Mouse (Mus musculus): ENCODE results near the gene Arid3c. TPM values are rescaled to one million over a fixed set of nuclear protein-coding genes. Genes with fewer than 3 reads are reported as not detected.

The Arid3c gene
- total RNA-seq, 2 experiments from 2014 or later = not detected

DNA sequence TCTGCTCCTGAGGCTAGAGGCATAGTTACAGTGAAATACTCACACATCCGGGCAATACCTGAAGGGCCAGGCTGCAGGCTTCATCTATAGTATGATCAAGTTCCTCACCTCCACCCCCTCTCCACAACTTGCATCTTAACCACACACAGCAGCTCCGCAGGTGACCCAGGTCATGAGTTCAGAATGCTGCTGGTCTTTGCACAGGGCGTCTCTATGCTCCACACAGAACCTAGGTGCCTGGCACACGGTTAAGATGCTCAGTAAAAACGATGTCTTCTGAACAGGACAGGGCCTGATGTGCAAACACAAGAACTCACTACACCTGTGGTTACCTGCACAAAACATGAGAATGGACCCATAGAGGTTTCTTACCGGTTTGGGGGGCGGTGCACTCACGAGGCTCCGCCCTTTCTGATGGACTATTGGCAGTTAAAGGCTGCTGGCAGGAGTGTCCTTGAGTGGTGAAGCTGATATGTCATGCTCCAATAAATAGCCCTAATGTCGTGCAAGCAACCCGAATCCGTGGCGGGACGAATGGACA, 23.9 kb upstream of the Arid3c start, which contains the start of gene Galt:
Galt (plus strand) TSS at position 432 of the 541 bp plus-strand sequence.
- no peak for DNase-seq (ENCODE audit: low spot score in 2 of 2)

DNA sequence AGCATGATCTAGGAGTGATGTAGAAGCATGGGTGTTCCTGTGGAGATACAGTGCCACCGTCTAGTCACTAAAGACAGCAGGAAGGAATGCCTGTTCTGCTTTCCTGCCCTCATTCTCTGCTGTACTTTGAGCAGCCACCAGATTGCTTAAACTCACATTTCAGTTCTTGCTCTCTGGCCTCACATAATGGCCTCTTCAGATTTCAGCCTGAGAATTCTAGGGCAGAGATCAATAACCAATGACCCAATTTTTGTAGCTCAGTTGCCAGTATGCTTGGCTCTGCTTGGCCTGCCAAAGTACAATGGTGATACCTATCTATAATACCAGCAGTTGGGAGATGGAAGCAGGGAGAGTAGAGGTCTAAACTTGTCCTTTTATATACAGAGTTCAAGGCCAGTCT, 14.1 kb upstream of the Arid3c start:
- DNase-seq (ENCODE audit: low spot score in 2 of 2) = no peak

DNA sequence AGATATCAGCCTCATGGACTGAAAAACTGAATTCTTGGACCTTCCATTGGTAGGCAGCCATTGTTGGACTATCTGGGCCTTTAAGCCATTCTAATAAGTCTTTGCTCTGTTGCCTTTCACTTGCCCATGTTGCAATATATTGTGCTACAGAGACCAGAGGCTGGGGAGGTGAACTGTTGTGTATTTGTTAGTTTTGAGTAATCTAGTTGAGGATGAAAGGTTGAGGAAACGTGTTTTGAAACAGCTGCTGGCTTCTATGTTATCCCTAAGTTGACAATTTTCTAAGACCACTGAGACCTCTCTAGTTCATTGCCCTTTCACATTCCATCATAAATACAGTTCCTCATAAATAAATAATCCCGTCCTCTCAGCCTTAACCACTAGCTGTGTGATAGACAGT, 13.2 kb upstream of the Arid3c start:
- no peak for DNase-seq (ENCODE audit: low spot score in 2 of 2)

DNA sequence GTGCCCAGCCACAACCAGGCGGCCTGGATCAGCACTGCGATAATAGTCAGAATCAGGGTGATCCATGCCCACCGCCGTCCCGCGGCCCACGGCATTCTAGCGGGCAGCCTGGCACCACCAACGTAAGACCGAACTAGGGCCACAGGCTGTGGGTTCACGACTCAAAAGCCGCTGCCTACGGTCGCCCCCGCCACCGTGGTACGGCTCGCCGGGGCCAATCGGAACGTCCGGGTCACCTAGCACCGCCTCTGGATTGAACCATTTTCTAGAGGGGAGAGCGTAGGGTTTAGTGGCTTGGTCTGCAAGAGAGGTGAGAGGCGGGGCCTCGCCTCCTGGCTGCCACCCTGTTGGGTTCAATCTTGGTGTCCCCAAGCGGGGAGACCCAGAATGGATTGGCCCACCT, 10.2 kb upstream of the Arid3c start:
- DNase-seq (ENCODE audit: low spot score in 2 of 2) = peak; percentile 72 to 87

DNA sequence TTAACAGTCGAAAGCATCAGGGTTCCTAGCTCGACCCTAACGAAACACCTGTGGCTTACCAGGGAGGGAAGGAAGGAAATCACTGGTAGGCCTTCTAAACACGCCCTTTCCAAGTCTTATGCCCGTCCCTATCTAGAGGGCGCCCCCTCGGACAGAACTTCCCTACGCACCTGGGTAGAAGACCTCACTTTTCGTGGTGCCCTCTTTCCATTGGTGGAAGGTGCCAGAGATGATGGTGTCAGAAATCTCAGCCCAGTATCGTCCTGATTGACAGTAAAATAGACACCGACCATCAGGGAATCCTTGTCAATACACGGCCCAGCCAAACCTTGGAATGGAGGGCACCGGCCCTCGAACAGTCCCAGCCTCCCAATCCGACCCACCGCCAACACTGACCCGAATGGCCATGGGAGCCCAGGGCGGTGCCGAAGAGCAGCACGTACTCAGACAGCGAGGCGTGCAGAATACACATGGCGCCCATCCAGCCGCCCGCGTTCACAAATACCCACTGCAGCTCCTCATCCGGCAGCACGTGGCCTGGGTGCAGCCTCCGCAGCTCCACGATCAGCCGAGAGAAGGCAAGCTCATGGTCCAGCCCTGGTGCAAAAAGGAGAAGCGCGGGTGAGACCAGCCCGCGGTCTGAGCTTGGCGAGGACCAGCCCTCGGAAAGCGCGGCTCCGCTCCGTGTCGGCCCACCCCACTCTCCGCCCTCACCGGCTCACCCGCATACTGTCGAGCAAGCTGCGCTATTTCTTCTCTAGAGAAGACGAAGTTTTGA, 9.6 kb upstream of the Arid3c start:
- DNase-seq (ENCODE audit: low spot score in 2 of 2) = no peak

DNA sequence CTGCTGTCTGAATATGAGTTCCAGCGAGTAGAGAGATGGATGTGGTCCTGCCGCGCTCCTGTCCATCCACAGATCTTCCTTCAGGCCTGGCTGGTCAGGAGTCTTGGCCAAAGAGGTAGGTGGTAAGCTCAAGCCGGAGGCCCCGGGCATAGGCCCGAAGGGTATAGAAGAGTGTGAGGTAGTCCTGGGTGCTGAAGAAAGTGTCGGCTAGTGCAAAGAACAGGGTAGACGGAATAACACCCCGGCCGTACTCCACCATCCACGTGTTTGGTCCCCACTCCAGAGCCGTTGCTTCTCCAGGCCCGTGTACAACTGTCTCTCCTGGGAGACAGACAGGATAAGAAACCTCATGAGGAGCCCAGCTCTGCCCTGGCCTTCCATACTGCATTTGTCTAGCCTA, 8.3 kb upstream of the Arid3c start:
- DNase-seq (ENCODE audit: low spot score in 2 of 2) = no peak

DNA sequence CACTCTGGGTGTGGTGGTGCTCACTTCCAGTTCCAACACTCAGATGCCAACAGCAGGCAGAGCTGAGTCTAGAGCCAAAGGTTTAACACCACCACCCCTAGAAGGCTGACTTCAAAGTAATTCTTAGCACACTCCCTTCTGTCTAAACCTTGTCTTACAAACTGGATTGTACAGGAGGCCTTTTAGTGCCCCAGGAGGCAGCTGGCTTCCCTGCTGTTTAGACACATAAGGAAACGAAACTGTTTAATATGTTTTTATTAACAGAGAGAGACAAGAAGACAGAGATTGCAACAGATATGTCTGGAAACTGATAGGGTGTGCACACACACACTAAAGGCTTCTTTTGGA, 7.3 kb upstream of the Arid3c start:
- DNase-seq (ENCODE audit: low spot score in 2 of 2) = no peak

DNA sequence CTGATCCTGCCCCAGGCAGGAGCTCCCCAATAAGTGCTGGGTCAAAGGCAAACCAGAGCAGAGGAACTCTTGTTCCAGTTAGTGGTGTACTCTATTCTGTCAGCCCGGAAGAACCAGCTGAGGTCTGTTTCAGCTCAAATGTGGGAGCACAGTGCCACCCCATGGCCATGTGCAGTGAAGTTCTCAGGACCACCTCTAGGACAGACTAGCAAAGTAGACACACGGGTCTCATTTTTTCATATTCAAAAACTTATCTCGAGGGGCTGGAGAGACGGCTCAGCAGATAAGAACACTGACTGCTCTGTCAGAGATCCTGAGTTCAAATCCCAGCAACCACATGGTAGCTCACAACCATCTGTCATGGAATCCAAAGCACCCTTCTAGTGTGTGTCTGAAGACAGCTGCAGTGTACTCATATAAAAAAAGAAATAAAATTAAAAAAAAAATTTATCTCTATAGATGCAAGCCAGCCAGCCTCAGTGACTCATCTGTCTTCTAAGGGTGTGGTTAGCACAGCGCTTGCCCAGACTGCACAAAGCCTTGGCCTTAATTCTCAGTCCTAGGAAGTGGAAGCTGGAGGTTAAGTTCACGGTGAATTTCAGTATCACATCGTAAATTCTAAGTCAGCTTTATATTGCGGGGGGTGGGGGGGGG, 6.8 kb upstream of the Arid3c start:
- DNase-seq (ENCODE audit: low spot score in 2 of 2) = peak in 1 of 2 experiments; percentile 62

DNA sequence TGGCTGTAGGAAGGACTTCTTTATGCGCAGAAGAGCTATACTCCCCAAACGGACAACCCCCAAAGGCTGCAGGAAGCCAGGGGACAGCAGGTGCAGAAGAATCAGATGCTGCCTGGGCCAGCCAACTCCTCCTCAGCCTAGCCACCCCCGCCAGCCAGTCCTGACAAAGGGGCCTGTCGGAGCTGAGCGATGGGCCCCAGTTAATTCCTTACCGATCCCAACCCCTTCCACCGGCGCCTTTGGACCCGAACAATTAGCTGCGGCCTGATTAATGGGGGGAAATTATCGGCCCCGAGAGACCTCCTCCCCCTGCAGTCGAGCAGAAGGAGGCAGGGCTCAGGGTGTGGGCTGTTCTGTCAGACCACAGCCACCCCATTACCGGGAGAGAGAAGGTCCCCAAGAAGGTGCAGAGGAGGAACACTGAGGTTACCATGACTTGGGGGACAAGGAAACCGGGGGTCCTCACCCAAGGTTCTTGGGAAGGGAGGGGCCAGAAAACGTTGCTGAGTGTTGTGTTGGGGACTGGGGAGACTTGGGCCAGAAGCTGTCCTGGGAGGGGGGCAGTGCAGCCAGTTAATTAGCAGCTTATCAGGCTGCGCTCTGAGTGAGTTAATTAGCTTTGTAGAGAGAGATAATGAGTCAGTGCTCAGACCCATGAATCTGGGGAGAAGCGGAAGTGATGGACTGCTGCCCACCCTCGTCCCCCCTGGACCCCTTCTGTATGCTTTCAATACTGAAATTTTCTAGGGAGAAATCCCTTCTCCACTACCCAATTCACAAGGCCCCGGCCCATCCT, 3.9 kb downstream of the Arid3c start:
- DNase-seq (ENCODE audit: low spot score in 2 of 2) = no peak

DNA sequence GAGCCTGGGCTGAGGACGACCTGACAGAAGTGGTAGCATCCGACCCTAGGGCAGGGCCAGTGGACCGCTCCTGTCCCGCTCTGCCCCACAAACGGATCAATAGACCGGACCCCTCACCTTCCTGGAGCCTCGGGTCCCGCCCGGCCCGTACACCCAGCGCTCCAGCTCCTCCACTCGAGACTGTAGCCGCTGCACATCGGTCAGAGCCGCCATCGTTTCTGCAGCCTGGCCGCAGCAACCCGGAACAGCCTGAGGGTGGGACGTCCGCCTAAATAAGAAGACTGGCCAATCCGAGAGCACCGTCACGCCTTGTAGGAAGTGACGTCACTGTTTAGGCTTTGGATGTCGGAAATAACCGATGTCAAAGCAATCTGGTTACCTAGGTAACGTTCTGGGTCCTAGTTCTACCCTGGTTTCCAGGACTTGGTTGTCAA, 8.0 kb downstream of the Arid3c start, which contains the start of gene Dctn3:
Dctn3 (minus strand) TSS at position 253 of the 434 bp plus-strand sequence.
- DNase-seq (ENCODE audit: low spot score in 2 of 2) = peak; percentile 58 to 80

DNA sequence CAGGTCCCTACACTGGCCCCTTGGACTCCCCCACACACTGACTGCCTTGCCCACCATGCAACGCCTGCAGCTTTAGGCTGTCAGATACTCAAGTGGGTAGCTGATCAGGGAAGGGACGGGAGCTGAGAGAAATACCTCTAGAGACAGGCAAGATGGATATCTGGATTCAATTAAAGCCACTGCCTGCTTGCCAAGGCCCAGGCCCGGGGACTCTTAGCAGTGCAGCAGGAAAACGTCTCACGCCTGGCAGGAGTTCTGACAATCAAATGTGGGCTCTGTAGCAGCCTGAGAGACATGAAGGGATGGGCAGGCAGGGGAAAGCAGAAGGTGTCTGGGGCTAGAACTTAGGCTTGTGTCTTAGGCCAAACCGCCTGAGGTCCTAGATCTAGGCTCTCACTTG, 14.1 kb downstream of the Arid3c start:
- no peak for DNase-seq (ENCODE audit: low spot score in 2 of 2)

DNA sequence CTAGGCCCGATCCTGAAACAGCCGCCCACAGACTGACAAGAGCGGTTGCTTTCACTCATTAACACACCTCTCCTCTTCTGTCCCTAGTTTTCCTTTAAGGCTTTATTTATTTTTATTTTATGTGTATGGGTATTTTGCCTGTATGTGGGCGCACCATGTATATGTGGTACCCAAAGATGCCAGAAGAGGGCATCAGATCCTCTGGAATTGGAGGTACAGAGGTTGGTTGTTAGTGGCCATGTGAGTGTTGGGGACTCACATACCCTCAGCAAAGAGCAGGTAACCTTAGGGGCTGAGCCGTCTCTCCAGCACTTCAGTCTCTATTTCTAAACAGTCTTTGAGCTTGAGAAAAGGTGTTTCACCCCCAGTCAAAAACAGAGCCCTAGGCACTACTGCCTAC, 15.3 kb downstream of the Arid3c start:
- no peak for DNase-seq (ENCODE audit: low spot score in 2 of 2)

DNA sequence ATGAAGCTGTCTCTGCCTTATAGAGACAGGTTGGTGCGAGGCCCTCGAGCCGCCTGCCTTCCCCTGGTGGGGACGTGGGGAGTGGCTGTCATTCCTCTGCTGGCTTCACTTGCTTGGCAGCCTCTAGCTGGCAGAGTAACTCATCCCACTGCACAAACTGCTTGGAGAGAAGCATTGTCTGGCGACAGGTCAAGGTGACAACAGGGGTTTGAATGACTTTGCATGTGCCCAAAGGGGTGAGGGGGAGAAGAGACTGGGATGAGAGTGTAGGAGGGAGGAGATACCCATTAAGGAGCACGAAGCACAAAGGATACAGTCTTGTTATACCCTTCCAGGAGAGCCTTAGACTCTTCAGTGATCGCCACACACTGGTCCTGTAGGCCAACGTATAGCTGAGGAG, 15.9 kb downstream of the Arid3c start:
- DNase-seq (ENCODE audit: low spot score in 2 of 2) = no peak

DNA sequence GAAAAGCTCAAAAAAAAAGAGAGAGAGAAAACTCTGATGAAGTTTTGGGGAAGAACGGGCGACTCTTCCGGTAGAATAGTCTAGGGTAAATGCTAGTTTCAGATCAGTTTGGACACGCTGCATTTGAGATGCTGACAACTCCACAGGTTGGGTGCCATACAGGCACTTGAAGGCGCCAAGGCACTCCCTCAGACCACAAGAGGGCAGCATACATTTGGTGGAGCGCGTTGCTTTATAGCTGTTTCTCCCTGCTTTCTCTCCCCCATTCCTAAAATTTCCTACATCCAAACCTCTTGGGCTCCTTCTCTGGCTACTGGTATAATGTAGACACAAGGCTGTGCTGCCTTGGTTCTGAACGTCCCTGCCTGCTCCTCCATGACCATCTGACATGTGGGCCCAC, 16.7 kb downstream of the Arid3c start:
- peak in 1 of 2 experiments; percentile 39 for DNase-seq (ENCODE audit: low spot score in 2 of 2)

DNA sequence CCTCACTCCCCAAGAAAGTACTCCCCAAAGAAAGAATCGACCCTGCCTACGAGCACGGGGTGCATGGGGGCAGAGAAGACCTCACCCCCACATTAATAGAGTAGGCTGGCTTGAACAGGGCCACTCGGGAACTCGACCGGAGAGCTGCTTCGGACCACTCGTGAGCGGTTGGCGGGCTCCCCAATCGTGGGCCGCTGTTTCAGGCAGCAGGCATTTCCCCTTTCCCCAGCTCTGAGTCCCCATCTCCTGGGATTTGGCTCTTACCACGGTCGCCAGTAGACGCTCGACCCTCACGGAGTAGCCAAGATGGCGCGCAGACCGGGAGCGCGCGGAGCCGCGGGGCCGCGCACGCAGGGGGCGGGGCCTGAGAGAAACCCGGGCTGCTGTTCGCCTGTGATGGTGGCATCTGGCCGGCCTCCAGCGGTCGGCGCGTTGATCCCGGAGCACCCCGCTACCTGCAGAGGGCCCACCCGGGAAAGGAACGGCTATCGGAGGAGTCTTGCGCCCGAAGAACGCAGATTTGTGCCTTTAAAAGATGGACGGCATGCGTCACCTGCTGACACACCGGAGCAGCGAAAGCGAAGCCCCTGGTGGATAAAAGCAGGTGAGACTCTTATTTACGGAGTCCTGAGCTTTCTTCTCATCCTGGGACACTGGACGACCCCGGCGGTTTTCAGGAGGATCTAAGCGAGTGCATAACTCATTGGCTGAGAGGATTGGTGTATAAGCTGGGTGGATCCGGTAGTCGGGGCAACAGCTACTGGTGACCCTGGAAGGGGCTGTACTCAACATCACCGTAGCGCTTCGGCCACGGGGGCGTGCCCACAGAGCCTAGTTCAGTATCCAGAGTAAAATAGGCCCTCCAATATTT, 17.5 kb downstream of the Arid3c start, which contains the start of gene Rpp25l:
Rpp25l (minus strand) TSS at position 338 of the 871 bp plus-strand sequence.
- DNase-seq (ENCODE audit: low spot score in 2 of 2) = peak; percentile 68 to 72

DNA sequence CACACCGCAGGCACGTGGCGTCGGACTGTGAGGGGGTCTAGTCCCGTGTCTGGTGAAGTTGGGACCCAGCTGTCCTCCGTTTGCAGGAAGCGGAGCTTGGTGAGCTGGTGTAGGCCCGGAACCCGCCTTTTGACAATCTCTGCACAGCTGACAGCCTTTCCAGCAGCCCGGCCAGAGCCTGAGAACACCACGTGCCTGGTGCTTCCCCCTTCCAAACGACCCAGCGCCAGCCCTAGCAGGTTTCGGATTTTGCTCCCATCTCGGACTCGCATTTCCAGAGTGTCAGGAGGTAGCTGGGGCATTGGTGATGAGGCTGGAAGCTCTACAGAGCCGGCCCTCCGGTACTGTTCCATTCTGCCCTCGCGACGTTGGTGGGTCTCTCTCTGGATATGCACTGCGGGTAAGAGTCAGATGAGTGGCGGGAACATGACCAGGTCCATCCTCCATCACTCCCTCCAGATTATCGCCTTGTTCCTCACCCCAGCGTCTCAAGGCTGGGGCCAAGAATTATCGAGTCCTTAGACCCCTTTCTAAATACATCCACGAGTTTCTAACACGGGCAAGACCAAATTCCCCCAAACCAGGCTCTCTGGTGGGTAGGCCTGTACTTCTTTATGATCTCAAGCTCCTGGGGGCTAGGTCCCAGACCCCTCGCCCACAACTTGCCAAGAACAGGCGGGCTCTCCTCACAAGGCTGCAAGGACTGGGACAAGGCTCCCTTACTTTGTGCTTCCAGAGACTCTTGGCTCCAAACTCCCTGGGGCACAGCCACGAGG, 18.3 kb downstream of the Arid3c start:
- no peak for DNase-seq (ENCODE audit: low spot score in 2 of 2)

DNA sequence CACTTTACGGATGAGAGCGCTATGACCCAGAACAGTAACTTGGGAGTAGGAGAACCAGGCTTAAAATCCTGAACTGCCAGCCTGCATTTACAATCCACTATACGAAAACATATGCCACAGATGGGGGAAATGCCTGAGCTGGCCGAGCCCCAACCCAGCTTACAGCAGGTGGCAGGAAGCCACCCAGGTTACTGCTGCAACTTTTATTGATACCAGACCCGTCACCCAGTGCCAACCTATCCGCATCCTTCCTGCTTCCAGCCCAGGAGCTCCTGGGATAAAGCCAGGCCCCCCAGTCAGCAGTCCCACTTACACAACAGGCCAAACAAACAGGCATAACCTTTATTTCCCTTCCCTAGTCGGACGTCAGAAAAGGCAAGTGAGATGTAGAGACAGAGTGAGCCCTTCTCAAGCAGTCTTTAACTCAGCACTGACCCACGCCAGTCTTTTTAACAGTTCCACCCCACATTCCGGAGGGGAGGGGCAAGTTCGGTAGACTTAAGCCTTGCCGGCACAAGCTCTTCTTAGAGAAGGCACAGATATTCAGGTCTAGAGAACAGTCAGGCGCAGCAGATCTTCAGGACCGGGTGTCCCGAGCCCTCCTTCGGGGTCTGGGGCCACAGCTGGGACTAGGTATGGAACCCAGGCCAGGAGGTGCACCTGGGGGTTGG, 19.1 kb downstream of the Arid3c start:
- no peak for DNase-seq (ENCODE audit: low spot score in 2 of 2)

DNA sequence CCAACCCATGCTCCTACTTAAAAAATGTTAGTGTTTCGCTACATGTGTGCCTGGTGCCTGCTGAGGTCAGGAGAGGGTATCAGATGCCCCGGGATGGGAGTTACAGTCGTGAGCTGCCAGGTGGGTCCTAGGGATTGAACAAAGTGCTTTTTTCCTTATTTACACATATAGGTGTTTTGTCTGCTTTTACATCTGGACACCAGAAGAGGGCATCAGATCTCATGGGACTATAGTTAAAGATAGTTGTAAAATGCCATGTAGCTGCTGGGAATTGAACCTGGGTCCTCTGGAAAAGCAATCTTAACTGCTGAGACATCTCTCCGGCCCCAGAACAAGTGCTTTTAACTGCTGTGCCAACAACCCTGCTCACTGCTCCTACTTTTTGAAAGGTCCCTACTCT, 20.7 kb downstream of the Arid3c start:
- DNase-seq (ENCODE audit: low spot score in 2 of 2) = no peak

DNA sequence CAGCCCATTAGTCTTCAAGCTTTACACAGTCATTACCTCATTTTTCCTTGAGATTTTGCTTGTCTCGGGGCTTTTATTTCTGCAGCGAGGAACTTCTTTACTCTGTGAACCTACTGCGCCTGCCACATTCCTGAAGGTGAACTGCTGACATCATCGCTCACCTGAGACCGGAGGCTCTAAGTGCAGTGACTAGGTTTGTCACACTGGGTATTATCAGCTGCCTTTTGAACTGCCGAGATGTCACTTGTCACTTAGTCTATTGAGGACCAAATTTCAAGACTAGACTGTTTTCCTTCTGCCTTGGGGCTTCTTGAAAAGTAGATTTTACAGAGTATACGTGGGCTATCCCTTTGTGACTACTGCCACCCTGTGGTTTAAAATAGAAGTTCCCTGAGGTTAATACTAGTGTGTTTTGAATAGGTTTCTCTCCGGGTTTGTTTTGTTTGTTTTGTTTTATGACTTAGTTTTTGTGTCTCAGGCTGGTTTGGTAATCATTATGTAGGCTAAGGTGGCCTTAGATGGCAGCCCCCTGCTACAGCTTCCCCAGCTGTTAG, 22.7 kb downstream of the Arid3c start:
- DNase-seq (ENCODE audit: low spot score in 2 of 2) = no peak
